Mouse (Mus musculus): ENCODE measurements around the gene Top2a. TPM values are rescaled to one million over a fixed set of nuclear protein-coding genes. Genes with fewer than 3 reads are reported as not detected.

Gene Top2a
- polyA plus RNA-seq, 2 experiments from 2014 or later, result 118 to 121 TPM

DNA sequence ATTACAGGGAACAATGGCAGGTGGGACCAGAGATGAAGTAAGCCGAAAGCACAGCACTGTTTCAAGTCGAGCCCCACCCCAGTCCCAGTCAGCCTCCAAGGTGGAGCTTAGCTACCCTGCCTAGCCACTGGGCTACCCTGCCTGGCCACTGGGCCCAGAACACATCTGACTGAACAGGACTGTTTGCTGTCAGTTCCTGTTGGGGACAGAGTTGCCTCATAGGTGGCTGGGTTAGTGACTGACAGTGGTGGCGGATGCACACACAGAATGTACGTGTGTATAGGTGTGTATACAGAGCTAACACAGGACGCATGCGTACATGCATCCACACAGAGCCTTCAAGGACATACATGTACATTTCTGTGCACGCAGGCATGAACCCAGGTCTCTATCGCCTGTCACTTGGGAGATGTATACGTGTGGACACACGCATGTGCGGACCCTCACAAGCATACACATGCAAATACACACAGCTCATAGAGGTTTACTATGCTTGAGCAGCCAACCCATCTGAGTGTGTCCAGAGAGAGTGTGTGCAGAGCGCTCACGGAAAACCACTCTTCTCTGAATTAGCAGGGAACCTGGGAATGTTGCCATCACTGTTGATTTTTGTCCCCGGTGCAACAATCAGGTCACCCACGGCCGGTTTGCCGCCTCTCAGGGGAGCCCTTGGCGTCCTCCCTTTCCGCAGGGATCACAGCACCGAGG is 42.5 kb downstream of the Top2a start:
- ATAC-seq, result no peak

DNA sequence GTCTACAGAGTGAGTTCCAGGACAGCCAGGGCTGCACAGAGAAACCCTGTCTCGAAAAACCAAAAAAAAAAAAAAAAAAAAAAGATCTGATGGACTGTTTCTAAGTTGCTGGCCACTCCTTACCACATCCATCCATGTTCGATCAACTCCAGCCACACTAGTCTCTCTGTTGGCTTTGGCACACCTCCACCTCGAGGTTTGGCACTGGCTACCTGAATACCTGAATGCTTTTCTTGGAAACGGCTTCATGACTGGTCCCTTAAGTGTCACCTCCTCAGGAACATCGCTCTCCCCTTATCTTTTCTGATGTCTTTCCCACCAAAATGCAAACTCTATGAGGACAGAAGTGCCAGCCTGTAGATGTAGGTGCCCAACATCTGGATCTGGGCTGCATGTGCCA is 44.6 kb downstream of the Top2a start:
- no peak for ATAC-seq

DNA sequence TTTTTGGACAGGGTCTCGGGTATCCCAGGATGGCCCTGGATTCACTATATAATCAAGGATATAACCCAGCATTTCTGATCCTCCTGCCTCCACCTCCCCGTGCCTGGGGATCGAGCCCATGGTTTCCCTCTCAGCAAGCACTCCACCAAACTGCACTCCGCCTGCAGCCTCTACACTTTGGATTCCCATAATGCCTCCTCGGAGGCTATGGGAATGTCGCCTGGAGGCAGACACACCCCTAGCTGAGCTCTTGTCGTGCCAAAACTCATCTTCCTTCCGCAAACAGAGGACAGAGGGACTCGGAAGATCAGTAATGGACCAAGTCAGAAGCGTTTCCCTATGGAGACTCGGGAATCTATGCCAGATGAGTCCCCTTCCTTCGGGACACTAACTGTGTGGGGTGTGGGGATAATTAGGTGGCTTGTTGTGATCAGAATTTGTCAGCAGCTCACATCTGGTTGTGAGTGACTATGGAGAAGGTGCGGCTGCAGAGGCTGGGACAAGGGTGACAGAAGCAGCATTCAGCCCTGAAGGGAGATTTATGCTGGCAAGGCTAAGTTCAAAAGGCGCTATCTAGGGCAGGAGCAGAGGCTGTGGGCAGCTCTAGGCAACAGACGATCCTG is 45.4 kb downstream of the Top2a start:
- no peak for ATAC-seq

DNA sequence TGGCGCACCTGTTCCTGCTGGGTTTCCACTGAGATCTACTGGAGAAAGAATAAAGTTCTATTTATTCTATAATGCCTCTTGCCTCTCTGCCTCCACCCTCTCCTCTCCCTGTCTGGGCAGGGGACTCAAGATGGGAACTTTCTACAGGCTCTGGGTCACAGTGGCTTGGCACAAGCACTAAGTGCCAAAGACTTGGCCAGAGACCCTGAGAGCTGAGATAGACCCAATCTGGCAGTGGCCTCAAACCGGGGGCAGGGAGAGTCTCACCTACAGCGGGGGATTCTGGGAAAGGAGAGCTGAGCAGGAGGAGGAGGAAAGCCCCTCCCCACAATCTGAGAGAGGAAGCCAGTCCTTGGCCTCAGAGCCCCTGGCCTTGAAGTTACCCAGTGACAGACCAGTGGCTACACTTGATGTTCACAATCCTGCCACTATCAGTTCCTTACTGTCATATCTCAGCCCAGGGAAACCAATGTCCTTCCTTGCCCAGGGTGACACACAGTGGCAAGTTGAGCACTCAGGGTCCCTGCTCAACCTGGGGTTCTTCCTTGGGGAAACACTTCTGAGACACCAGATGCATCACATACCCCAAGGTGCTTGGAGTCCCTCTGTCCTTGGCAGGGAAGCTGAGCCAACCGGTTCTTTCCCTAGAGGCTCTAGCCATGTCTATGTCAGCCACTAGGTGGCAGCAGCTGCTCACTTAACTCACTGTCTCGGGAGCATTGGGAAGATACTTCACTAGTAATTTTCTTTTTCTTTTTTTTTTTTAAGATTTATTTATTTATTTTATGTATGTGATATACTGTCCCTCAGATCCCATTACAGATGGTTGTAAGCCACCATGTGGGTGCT is 48.9 kb downstream of the Top2a start:
- peak; percentile 53 for ATAC-seq

DNA sequence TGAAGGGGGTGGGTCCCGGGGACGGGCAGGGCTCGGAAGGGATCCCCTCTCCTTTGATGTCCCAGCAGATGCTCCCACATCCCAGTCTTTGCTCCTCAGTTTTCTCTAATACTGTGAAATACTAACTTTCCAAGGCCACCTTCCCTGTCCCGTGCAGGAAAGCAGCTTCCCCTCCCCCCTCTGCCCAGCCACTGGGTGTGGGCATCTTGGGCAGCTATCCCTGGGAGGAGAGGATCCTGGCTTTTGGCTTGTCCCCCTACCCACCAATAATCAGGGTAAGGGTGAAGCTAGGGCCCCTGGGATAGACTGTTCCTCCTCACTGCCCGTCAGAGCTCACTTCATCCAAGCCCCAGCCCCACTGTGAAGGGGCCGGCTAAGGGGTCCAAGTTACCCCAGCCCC is 49.8 kb downstream of the Top2a start:
- ATAC-seq, result no peak

DNA sequence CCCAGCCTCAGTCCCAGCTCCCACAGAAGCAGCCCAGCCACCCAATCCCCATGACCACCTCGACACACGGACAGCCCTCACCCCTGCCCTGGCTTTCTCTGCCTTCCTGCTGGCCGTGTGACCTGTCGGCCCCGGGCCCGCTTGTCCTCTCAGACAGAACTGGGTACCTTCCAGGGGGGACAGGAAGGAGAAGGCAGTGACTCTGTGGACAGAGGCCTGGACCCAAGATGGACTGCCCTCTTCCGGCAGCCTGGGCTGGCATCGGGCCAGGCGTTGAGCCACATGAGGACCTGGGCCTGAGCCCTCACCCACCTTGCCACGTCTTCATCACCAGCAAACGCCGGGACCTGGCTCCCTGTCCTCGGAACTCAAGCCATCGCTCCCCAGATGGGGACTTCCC is 50.4 kb downstream of the Top2a start:
- no peak for ATAC-seq

DNA sequence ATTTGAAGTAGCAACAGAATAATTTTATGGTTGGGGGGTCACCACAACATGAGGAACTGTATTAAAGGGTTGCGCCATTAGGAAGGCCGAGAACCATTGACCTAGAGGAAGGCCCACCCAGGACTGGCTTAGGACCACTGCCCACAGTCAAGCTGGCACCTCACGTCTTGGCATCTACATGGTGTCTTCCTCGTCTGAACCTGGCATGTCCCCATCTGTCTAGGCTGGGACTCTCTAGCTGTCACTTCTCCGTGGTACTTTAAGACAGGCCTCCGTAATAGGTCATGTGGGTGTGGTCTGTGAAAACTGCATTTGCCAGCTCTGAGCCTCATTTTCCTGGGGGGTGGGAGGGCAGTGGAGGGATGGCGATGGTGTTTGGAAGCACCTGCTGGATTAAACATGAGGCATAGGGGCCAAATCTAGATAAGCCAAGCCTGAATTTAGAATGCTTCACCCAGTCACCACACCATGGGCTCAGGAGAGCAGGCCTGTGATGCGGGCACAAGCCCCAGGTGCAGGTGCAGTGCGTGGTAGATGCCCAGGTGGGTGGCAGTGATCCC is 51.1 kb downstream of the Top2a start:
- no peak for ATAC-seq

DNA sequence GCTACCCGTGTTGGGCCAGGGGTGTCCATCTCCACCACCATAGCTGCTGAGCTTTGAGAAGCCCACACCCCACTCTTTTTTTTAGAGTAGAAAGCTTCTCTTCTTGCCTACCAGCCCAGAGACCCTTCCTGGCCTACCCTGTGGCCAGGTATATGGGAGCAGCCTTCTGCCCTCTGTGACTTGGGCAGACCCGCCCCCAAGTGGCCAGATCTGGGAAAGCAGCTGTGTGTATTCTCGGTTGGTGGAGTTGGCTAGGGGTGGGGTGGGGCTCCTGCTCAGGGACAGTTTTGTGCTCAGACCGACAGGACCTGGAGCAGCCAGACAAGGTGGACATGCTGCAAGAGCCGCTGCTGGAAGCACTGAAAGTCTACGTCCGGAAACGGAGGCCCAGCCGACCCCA is 51.8 kb downstream of the Top2a start:
- ATAC-seq, result peak; percentile 50

DNA sequence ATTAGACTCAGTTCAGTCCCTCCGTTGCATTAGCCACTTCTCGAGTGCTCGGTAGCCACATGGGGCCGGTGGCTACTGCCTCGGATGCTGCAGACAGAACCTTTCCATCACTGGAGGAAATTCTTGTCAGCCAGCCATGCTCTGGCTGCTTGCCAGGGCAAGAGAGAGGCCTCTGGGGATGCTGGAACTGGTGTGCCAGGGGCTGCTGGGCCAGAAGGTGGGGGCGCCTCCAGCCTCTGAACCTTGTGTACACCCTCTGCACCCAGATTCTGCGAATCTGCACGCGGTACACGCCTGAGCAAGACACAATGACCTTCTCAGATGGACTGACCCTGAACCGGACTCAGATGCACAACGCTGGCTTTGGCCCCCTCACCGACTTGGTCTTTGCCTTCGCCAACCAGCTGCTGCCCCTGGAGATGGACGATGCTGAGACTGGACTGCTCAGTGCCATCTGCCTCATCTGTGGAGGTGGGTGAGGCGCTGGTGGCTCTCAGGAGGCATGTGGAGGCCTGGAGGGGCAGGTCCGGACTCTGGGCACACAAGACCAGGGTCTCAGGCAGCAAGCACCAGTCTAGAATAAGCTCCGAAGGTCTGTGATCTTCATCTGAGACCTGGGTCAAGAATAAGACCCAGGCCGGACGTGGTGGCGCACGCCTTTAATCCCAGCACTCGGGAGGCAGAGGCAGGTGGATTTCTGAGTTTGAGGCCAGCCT is 52.5 kb downstream of the Top2a start:
- ATAC-seq, result no peak

DNA sequence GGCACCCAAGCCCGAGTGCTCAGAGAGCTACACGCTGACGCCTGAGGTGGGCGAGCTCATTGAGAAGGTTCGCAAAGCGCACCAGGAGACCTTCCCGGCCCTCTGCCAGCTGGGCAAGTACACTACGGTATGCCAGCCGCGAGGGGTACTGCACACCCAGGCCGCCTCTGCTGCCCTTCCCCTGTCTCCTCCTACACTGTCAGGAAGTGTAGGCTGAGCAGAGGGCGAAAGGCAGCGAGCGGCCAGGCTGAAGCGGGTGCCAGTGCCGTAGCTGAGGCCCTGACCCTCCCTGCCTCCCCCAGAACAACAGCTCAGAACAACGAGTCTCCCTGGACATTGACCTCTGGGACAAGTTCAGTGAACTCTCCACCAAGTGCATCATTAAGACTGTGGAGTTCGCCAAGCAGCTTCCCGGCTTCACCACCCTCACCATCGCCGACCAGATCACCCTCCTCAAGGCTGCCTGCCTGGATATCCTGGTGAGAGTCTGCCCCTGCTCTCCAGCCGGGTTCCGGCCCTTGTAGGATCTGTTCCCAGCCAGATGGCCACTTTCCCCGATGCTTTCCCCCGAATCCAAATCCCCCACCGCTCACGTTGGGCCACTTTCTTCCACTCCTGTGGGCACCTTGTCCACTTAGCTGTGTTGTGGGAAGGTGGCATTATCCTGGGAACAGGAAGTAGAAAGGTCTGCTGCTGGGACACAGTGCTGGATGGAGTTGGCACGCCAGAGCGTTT is 53.6 kb downstream of the Top2a start:
- no peak for ATAC-seq

DNA sequence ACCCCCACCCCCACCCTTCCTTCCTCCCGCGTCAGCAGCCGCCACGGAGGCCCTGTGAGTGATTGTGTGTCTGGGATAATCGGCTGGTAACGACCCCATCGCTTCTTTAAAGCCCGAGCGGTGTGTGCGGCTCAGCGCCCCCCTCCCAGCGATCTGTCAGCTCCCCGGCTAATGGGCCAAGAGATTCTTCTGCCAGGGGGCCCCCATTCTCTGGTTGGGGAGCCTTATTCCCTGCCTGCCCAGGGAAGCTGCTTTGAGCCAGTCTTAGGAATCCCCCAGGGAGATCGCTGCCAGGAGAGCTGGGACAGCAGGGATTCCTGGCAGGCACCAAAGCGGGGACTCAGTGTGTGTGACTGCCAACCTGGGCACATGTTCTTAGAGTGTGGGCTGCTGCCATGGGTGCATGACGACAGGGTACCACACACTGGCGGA is 54.5 kb downstream of the Top2a start:
- ATAC-seq, result no peak

DNA sequence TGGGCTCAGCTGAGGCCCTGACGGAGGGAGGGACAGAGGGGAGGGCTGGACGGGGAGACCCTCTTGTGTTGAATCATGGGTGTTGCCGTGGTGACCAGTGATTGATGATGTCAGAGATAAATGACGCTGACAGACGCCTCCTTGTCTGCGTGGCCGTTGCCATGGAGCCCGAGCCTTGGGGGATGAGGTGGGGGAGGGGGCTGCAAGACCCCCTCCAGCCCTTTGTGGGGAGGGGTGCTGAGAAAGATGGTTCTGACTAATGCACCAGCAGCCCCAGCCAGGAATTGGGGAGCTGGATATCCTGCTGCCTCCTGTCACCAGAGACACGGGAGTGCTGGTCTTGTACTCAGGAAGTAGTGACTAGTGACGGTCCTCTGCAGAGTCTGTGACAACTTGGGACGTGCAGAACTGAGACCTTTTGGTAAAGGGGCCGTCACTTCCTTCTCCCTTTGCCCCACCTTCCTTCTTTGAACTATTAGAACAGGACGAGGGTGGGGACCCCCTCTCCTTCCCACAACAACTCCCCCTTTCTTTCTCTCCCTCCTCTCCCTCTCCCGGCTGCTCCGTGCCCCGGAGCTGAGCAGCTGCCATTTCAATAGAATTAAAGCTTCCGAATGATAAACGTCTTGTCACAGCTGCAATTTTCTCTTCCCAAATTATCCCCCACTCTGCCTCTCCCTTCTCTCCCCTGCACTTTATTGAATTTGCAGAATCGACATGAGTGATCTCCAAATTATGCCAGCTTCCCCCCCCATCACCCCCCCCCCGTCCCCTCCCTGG is 55.1 kb downstream of the Top2a start:
- no peak for ATAC-seq

DNA sequence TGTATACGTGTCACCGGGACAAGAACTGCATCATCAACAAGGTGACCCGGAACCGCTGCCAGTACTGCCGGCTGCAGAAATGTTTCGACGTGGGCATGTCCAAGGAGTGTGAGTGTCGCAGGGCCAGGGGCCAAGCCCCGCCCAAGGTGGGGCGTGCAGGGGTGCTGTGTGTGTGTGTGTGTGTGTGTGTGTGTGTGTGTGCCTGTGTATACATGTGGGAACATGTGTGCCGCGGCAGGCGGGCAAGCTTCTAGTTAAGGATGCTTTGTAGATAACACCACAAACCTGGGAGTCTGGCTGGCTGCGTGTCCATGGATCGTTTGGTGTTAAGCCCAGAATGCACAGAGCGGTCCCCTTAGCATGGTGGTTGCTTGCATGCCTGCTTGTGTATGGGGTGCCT is 55.9 kb downstream of the Top2a start:
- no peak for ATAC-seq

DNA sequence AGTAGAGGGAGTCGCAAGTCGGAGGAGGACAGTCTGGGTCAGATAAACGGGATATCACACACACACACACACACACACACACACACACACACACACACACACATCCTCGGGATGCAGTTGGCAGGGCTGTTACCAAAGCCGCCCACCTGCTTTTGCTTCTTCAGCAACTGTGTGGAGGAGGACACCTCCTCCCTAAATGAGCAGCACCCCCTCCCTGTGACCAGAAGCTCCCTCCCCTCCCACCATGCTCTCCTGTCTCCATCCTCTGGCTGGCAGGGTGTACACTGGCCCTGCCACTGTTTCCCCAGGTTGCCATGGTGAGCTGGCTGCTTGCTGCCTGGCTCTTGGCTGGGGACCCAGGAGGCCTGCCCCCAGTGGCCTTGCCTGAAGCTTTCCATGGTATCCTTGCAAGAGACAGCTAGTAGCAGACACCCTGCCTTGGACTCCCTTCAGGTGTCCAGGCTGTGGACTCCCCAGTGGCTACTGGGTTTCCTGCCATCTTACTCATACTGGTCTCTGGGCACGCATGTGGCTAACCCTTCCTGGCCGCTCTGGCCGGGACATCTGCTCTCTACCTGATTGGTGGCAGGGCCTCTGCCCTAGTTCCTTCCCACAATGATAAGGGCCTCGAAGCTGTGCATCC is 57.4 kb downstream of the Top2a start:
- ATAC-seq, result no peak

DNA sequence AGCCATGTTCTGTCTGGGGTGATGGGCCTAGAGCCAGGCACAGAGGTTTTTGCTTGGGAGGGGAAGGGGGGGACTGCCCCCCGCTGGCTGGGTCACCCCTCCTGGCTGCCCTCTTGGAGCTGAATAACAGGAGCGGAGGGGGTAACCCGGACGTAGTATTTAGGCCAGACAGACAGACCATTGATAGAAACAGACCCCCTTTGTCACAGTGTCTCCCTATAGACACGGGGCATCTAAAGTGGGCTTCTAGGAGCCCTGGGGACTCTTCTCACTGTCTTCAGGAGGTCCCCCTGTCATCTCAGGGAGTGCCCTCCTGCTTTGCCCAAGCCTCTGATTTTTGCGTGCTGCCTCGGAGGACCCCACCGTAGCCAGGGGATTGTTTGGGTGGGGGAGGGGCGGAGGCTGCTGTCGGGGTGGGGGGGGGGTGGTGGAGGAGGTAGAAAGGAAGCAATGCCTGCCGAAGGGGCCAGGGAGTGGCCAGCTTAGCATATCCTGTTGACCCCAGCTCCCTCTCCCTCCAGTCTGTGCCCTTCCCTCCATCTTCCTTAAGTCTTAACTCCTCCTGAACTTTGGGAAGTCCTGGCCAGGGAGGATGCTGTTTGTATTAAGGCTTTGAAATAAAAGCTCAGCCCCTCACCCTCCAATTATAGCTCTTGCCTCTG is 58.4 kb downstream of the Top2a start:
- no peak for ATAC-seq

DNA sequence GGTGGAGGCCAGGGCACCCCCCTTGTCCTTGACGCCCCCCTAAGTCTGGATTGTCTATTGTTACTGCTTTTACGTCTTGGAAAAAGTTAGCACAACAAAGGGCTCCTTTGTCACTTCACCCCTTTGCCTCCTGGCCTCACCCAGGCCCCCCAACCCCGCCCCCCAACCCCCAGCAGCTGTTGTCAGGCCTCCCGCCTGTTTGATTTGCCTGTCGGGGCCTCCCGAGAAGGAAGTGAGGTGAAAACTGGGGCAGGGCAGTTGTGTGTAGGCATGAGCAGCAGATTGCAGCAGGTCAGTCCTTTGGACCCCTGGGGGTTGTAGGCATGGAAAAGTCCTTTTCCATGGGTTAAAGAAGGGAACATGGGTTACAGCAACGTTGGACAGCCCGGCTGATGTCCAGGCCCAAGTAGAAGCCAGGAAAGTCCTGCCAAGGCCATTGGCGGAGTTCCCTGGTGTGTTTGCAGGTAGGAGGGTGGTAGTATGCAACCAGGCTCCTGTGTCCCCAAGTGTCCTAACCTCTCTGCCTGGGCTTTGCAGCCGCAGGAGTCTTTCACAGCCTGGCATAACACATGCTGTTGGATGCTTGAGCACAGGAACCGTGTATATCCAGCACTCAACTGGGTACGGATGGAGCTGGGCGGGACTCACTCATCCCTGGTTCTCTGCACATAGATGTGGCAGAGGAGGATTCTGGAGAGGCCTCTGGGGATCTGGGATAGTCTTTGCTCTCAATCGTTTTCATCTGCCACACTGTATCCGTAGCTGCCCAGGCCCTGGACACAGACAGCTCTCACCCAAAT is 59.2 kb downstream of the Top2a start:
- ATAC-seq, result no peak

DNA sequence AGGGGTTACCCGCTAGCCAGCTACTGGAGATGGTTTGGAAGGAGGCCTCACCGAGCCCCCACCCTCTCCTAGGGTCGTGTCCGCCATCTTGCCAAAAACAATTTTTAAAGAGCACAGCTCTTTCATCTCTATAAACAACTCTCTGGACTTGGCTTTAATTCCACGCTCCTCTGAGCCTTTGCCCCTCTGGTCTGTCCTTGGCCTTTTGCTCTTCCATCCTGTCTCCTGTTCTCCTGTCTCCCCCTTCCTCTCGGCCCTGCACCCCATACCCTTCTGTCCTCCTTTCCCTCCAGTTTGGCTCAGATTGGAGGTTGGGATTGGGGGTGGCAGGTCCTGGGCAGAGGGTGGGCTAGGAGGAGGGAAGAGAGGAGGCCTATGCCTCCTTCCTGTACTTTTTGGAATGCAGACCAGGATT is 59.8 kb downstream of the Top2a start:
- ATAC-seq, result no peak

DNA sequence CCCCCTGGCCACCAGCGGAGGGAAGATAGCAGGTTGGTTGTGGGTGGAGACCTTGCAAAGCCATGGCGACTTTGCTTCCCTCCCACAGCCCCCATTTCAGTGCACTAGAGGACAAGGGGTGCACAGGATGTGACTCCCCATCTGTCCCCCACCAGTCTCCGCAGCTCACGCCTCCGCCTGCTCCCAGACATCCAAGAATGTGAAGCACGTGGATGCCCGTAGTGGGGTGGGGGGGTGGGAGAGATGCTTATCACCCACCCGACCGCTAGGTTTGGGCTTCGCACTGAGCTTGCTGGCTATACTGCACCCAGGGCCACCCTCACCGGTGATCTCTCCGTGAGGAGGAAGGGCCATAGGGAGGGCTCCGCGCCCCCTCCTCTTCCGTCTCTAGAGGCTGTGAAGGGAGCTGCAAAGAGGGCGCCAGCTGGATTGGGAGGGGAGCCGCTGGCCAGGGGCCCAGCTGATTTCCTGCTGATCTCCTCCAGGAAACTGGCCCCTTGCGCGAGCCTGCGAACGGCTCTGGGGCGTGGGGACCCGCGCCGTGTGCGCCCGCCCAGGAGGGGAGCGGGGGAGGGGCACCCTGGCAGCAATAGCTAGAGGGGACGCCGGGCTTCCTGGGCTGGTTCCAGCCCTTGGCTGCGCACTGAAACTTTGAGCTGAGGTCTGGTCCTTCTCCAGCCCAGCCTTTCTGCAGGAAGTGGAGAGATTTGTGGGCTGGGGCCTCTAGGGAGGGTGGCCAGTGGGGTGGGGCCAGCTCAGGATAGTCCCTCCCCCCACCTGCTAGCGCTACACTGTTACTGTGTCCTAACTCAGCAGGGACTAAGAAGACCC is 60.6 kb downstream of the Top2a start:
- peak; percentile 10 for ATAC-seq

Measured in activated CD4-positive, CD25-positive, alpha-beta regulatory T cell, adult 4 months (primary cell).